Mouse (Mus musculus) thymus, adult 2 months (tissue): Measurements from ENCODE around the gene Dhx16.

Experiments used
- CTCF ChIP-seq: fragments of 200-500 bp; IDR thresholded peaks from 2 replicates; pipeline ENCODE4 v1.5.1; 2012; ENCODE audit warnings: mild to moderate bottlenecking, control low read depth, low read length, moderate library complexity, borderline replicate concordance; ENCODE audit not compliant: control insufficient read depth, poor library complexity, insufficient read depth; ENCODE audit errors: extremely low read depth
- POLR2A ChIP-seq: fragments of 200-500 bp; IDR thresholded peaks from 2 replicates; pipeline ENCODE4 v1.6.1; 2012; ENCODE audit warnings: mild to moderate bottlenecking, low read length, control low read depth, moderate library complexity; ENCODE audit not compliant: control insufficient read depth, poor library complexity, insufficient read depth; ENCODE audit errors: extremely low read depth

DNA sequence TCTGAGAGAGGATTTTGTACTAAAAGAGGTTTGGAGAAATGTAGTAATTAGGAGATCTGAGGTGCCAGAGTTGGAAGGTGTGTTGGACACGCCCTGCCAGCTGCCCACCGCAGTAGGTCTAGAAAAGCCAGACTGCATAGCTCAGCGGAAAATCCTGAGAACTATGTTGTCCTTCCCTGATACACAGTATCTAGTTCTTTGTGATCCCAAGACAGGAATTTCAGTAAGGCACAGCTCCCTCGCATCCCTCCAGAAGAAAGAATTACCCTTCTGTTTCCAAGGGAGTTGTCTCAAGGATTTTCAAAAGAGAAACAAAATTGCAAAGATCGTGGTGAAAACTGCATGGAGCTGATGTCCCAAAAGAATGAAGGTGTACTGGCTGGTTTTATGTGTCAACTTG lies 41.0 kb upstream of the Dhx16 start:
- TF ChIP-seq CTCF (no peak), POLR2A (no peak)
